Mouse (Mus musculus) stomach, postnatal 0 days (tissue): Measurements from ENCODE around the gene Olfr205.

Experiments used
- CTCF ChIP-seq: IDR thresholded peaks from 2 replicates; pipeline ENCODE4 v1.5.1; 2016; ENCODE audit warnings: antibody characterized with exemption, low read depth, mild to moderate bottlenecking, moderate library complexity
- EP300 ChIP-seq: optimal IDR thresholded peaks from 2 replicates; pipeline ENCODE3; 2016; ENCODE audit warnings: antibody characterized with exemption

- TF ChIP-seq CTCF (no peak), EP300 (no peak)
These were observed 50.4 kb downstream of the Olfr205 start for GRCm38 (mm10) chr16:59280542-59280941.
